Mouse (Mus musculus): ENCODE data around the gene Ldhd. TPM values are rescaled to one million over a fixed set of nuclear protein-coding genes. Genes with fewer than 3 reads are reported as not detected.

The Ldhd gene
- total and polyA plus RNA-seq, 3 experiments: 0.08 TPM; not detected in 2

DNA sequence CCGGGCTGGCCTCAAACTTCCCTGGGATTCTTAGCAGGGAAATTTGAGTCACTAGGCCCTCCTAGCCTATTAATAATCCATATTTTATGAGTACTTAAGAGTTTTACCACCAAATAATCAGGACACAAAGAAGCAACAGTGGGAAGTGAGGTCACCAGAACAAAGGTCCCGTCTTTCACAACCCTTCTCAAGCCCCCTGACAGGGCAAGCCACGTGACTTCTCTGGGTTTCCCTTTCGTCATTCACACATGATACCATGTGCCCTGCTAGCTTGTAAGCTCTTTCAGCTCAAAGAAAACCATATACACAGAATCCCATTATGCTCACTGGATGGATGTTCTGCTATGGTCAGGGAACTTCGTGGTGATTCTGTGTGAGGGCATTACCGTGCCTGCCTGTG is 12.4 kb downstream of the Ldhd start:
- Histone ChIP-seq H3K36me3 (replicated peaks in 1 of 2; ENCODE audit: control insufficient read depth in 1 of 2, insufficient read depth in 1 of 2, low read length in 1 of 2) (peaks cover 0 to 55% of the 10 kb centered on the region in 2 experiments), H3K4me2 (ENCODE audit: insufficient read depth, low read depth, poor library complexity, severe bottlenecking) (no peak overlapping the region), H3K79me2 (replicated peaks; ENCODE audit: control insufficient read depth, extremely low read depth, insufficient read depth, poor library complexity, severe bottlenecking) (no peaks in the 10 kb centered on the region), H3K9me3 (replicated peaks; ENCODE audit: low read length) (no peaks in the 10 kb centered on the region), H3K4me3 (replicated peaks in 1 of 3; ENCODE audit: low read depth in 2 of 3, low read length in 2 of 3, poor library complexity in 1 of 3) (no peak overlapping the region), H3K27me3 (replicated peaks) (no peaks in the 10 kb centered on the region), H3K27ac (ENCODE audit: insufficient read depth, low read depth) (no peak overlapping the region), H3K4me1 (ENCODE audit: control insufficient read depth in 1 of 2, insufficient read depth in 2 of 2) (no peaks in the 10 kb centered on the region), H3K9ac (ENCODE audit: insufficient read depth, low read depth) (no peak overlapping the region)
- TF ChIP-seq UBTF (IDR thresholded peaks at IDR 0.05; ENCODE audit: low read depth, low read length) (no peak), POLR2AphosphoS2 (IDR thresholded peaks at IDR 0.05; ENCODE audit: low read depth, low read length) (no peak)
- DNase-seq (ENCODE audit: extremely low read depth): no peak
- dilution Hi-C loops (cut with MboI; ENCODE audit: extremely low pct_ligation_motif_present, extremely low pct_unique_long_range_greater_than_20kb, low sequenced_read_pairs) (no loop called here), in situ Hi-C loops (cut with MboI; ENCODE audit: low pct_ligation_motif_present, low pct_unique_long_range_greater_than_20kb, low sequenced_read_pairs) (no loop called here)

DNA sequence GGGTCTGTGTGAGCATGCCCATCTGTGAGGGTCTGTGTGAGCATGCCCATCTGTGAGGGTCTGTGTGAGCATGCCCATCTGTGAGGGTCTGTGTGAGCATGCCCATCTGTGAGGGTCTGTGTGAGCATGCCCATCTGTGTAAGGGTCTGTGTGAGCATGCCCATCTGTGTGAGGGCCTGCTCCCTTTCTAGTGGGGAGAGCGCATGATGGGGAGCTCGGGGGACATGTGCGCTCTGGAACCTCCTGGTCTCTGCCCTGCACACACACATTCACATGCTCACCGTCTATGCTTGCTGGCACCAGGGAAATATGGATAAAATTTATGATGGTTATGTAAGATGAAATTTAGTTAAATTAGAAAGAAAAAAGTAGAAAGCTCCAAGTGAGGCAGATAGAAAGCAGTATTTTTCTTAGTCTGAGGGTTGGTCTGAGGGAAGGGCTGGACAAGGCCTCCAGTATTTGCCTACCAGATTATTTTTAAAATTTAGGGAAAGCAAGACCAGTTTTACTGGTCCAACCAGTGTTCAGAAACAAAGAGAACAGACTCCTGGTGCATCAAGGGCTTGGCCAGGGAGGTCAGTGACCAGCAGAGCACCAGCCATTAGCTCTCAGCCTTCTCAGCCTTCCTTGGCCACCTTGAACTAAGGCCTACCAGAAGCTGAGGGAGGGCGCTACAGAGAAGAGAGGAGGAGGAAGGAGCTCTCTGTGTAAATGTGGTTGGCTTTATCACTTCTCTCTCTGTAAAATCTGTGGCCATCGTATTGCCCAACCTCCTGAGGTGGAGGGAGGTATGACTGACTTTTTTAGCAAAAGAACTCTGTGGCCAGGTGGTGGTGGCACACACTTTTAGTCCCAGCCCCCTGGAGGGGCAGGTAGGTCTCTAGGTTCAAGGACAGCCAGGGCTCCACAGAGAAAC is 15.1 kb downstream of the Ldhd start:
- no peak overlapping the region for H3K4me2 ChIP-seq (ENCODE audit: insufficient read depth, low read depth, poor library complexity, severe bottlenecking)
- no peaks in the 10 kb centered on the region for H3K27me3 ChIP-seq (replicated peaks)
- in situ Hi-C loops (cut with MboI; ENCODE audit: low pct_ligation_motif_present, low pct_unique_long_range_greater_than_20kb, low sequenced_read_pairs) (no loop called here), dilution Hi-C loops (cut with MboI; ENCODE audit: extremely low pct_ligation_motif_present, extremely low pct_unique_long_range_greater_than_20kb, low sequenced_read_pairs) (no loop called here)
- no peak overlapping the region for H3K9ac ChIP-seq (ENCODE audit: insufficient read depth, low read depth)
- no peaks in the 10 kb centered on the region for H3K9me3 ChIP-seq (replicated peaks; ENCODE audit: low read length)
- no peaks in the 10 kb centered on the region for H3K4me1 ChIP-seq (ENCODE audit: control insufficient read depth in 1 of 2, insufficient read depth in 2 of 2)
- H3K79me2 ChIP-seq (replicated peaks; ENCODE audit: control insufficient read depth, extremely low read depth, insufficient read depth, poor library complexity, severe bottlenecking): no peaks in the 10 kb centered on the region
- peaks cover 0 to 53% of the 10 kb centered on the region in 2 experiments for H3K36me3 ChIP-seq (replicated peaks in 1 of 2; ENCODE audit: control insufficient read depth in 1 of 2, insufficient read depth in 1 of 2, low read length in 1 of 2)
- no peak overlapping the region for H3K4me3 ChIP-seq (replicated peaks in 1 of 3; ENCODE audit: low read depth in 2 of 3, low read length in 2 of 3, poor library complexity in 1 of 3)
- H3K27ac ChIP-seq (ENCODE audit: insufficient read depth, low read depth): no peak overlapping the region
- no peak for DNase-seq (ENCODE audit: extremely low read depth)
- TF ChIP-seq MAZ (IDR thresholded peaks at IDR 0.05; ENCODE audit: low read depth, low read length) (no peak), GABPA (IDR thresholded peaks at IDR 0.05; ENCODE audit: insufficient replicate concordance, low read depth, low read length) (no peak), ZC3H11A (IDR thresholded peaks at IDR 0.05; ENCODE audit: low read depth, low read length) (no peak), ZMIZ1 (IDR thresholded peaks at IDR 0.05; ENCODE audit: low read depth, low read length) (no peak), BHLHE40 (IDR thresholded peaks at IDR 0.05; ENCODE audit: low read depth, low read length) (no peak), RAD21 (IDR thresholded peaks at IDR 0.05; ENCODE audit: low read depth, low read length) (no peak), MEF2A (IDR thresholded peaks at IDR 0.05; ENCODE audit: borderline replicate concordance, low read depth, low read length) (no peak), USF2 (conservative IDR thresholded peaks at IDR 0.05; ENCODE audit: low read depth, low read length) (no peak), ETS1 (conservative IDR thresholded peaks at IDR 0.05; ENCODE audit: low read depth, low read length) (no peak), HCFC1 (IDR thresholded peaks at IDR 0.05; ENCODE audit: low read depth, low read length) (no peak), JUND (conservative IDR thresholded peaks at IDR 0.05; ENCODE audit: low read depth, low read length) (no peak), CTCF (conservative IDR thresholded peaks at IDR 0.05 in 1 of 2, IDR thresholded peaks at IDR 0.05 in 1 of 2; ENCODE audit: low read depth in 2 of 2, low read length in 2 of 2) (no peak), KAT2A (IDR thresholded peaks at IDR 0.05; ENCODE audit: insufficient replicate concordance, low read length) (no peak), MAFK (IDR thresholded peaks at IDR 0.05; ENCODE audit: insufficient replicate concordance, low read length) (no peak), MAX (IDR thresholded peaks at IDR 0.05; ENCODE audit: low read length) (no peak), MYC (IDR thresholded peaks at IDR 0.05; ENCODE audit: low read depth, low read length) (no peak), EP300 (IDR thresholded peaks at IDR 0.05; ENCODE audit: low read length) (no peak), E2F4 (IDR thresholded peaks at IDR 0.05; ENCODE audit: insufficient replicate concordance, low read depth, low read length) (no peak), POLR2A (IDR thresholded peaks at IDR 0.05; ENCODE audit: low read depth, low read length) (no peak)

All from CH12.LX (cell line).